Mouse (Mus musculus) G1E (cell line): ENCODE results near the gene Defb43. TPM values are rescaled to one million over a fixed set of nuclear protein-coding genes. Genes with fewer than 3 reads are reported as not detected.

Experiments used
- ATAC-seq: 2 replicates; pipeline ENCODE4 v1.8.0; 2016; ENCODE audit warnings: mild to moderate bottlenecking; ENCODE audit not compliant: insufficient number of reproducible peaks, poor library complexity, low FRiP score, severe bottlenecking; ENCODE audit errors: extremely low read depth
- DNase-seq: peaks from one replicate; pipeline ENCODE4 v3.0.0; 2012; ENCODE audit warnings: low spot score
- H3K27me3 ChIP-seq: 2 replicates; pipeline ENCODE4 v1.6.1; 2012; ENCODE audit warnings: mild to moderate bottlenecking, low read length, inconsistent platforms; ENCODE audit not compliant: insufficient read depth
- H3K36me3 ChIP-seq: replicated peaks from 2 replicates; pipeline ENCODE3; 2012; ENCODE audit warnings: mild to moderate bottlenecking, inconsistent platforms
- H3K4me1 ChIP-seq: 2 replicates; pipeline ENCODE4 v1.6.1; 2012; ENCODE audit warnings: low read depth, low read length, inconsistent platforms, mixed read lengths; ENCODE audit not compliant: insufficient read depth
- H3K4me3 ChIP-seq: 2 replicates; pipeline ENCODE4 v1.5.1; 2012; ENCODE audit warnings: low read depth, mild to moderate bottlenecking, inconsistent platforms, low read length, moderate library complexity, mixed read lengths
- H3K9me3 ChIP-seq: replicated peaks from 2 replicates; pipeline ENCODE4 v1.6.1; 2012; ENCODE audit warnings: inconsistent platforms
- CTCF ChIP-seq: IDR thresholded peaks from 2 replicates; pipeline ENCODE4 v1.5.1; 2012; ENCODE audit warnings: low read depth, low read length, inconsistent platforms, mixed read lengths
- GATA1 ChIP-seq: IDR thresholded peaks from 2 replicates; pipeline ENCODE4 v1.6.1; 2012; ENCODE audit warnings: borderline replicate concordance, low read length, inconsistent platforms, mixed read lengths
- GATA2 ChIP-seq: IDR thresholded peaks from 2 replicates; pipeline ENCODE4 v1.6.1; 2012; ENCODE audit warnings: low read depth, low read length, inconsistent platforms, borderline replicate concordance
- POLR2AphosphoS5 ChIP-seq: IDR thresholded peaks from 2 replicates; pipeline ENCODE4 v1.6.1; 2012; ENCODE audit warnings: low read depth, low read length, inconsistent platforms; ENCODE audit not compliant: insufficient replicate concordance
- TAL1 ChIP-seq: conservative IDR thresholded peaks from 2 replicates; pipeline ENCODE4 v1.6.1; 2012; ENCODE audit warnings: low read depth, low read length, inconsistent platforms, mixed read lengths
- polyA plus RNA-seq: library from polyadenylated mRNA; stranded (reverse); fragments of >175 nt; gene quantifications from 2 replicates; pipeline ENCODE4 v1.2.3, GENCODE M21; 2012
- total RNA-seq, 2 experiments: library from RNA; stranded (forward) in 1 of 2; stranded (reverse) in 1 of 2; fragments of 200-1000 nt in 1 of 2; fragments of >200 nt in 1 of 2; fragmentation: Nextera tagmentation in 1 of 2; gene quantifications; 2 replicates each; pipeline ENCODE4 v1.2.3; 2014 to 2017

The Defb43 gene
- total and polyA plus RNA-seq, 3 experiments, result not detected

- no peak for DNase-seq
- TF ChIP-seq GATA2 (no peak), TAL1 (no peak), GATA1 (no peak), POLR2AphosphoS5 (no peak), CTCF (no peak)
Observed at GRCm38 (mm10) chr14:63060361-63060760, 48.8 kb downstream of the Defb43 start.

DNA sequence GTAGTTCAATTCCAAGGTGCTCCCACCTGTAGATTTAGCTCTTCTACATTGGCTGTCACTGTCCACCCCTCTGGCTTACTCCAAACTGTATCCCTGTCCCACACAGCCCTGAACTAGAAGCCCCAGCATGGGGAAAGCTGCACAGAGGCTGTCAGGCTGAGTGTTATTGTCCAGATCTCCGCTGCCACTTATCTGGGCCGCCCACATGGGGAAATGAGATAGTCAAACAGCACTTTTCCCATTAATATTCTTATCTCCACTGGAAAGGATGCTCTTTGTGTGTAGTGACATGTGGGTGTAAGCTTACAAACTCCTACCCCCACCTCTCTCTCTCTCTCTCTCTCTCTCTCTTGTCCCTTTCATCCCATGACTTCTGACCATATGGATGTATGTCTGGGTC, 50.6 kb downstream of the Defb43 start:
- DNase-seq, result no peak
- no peak overlapping the region for H3K4me3 ChIP-seq
- H3K4me1 ChIP-seq, result peaks cover 20% of the 10 kb centered on the region
- ATAC-seq, result peak; percentile 75
- no peaks in the 10 kb centered on the region for H3K36me3 ChIP-seq
- H3K27me3 ChIP-seq, result peaks cover 21% of the 10 kb centered on the region
- TF ChIP-seq POLR2AphosphoS5 (no peak), GATA1 (no peak), CTCF (no peak), GATA2 (no peak), TAL1 (peak; percentile 54; the same call in 1 of the 2 replicates)
- no peaks in the 10 kb centered on the region for H3K9me3 ChIP-seq

More at GRCm38 (mm10) chr14:63060361-63060760, 48.8 kb downstream of the Defb43 start:
- Histone ChIP-seq H3K4me1 (peaks cover 15% of the 10 kb centered on the region), H3K36me3 (no peaks in the 10 kb centered on the region), H3K4me3 (no peak overlapping the region), H3K27me3 (peaks cover 18% of the 10 kb centered on the region), H3K9me3 (no peaks in the 10 kb centered on the region)
- no peak for ATAC-seq

GRCm38 (mm10) chr14:63065391-63065790, 53.8 kb downstream of the Defb43 start:
- Histone ChIP-seq H3K9me3 (no peaks in the 10 kb centered on the region), H3K36me3 (no peaks in the 10 kb centered on the region), H3K4me1 (peaks cover 30% of the 10 kb centered on the region), H3K27me3 (peaks cover 46% of the 10 kb centered on the region), H3K4me3 (no peak overlapping the region)
- TF ChIP-seq TAL1 (no peak), GATA2 (no peak), GATA1 (no peak), POLR2AphosphoS5 (no peak)
- DNase-seq (no peak), ATAC-seq (no peak)

DNA sequence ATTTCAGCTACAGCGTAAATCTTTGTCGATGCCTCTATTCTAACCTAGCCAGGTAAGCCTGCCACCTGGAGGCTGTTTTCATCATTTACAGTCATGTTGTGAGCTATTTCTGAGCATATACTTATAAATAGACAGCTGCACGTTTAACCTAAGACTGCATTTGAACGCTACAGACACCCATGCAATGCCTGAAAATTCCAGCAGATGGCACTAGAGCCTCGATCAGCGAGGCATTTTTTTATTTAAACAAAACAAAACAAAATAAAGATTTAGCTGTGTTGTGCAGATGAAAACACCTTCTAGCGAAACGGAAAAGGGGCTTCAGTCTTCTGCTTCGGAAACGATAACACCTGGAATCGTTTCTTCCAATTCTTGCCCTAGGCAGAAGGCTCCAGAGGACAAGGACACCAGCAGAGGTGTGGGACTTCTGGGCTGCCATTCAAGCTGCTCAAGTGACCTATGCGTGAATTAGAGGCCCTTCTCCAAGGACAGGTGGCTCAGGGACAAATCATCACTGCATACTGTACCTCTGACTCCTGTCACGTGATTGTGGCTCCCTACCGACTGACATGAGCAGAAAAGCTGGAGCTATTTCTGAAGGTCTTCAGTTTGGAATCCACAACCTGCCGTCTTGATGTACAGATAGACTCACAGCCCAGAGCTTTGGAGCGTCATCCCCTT, 55.2 kb downstream of the Defb43 start:
- no peak overlapping the region for H3K4me3 ChIP-seq
- peaks cover 22% of the 10 kb centered on the region for H3K4me1 ChIP-seq
- no peaks in the 10 kb centered on the region for H3K36me3 ChIP-seq
- TF ChIP-seq CTCF (peak; percentile 85), GATA2 (no peak)
- H3K27me3 ChIP-seq, result peaks cover 47% of the 10 kb centered on the region
- ATAC-seq, result no peak
- no peak for DNase-seq
- H3K9me3 ChIP-seq, result no peaks in the 10 kb centered on the region

Other genes starting within 250 kb of the Defb43 start
- 12.7 and 14.6 TPM in 2 replicates for gene Wdfy2, start 174.1 kb upstream of the Defb43 start, total RNA-seq (2014; fragmentation: Nextera tagmentation)
- 9.8 and 10.3 TPM in 2 replicates for gene Wdfy2, start 174.1 kb upstream of the Defb43 start, total RNA-seq (2017)
- 2.3 and 2.5 TPM in 2 replicates for gene Wdfy2, start 174.1 kb upstream of the Defb43 start, polyA plus RNA-seq
- gene Defb48, start 27.3 kb upstream of the Defb43 start, total RNA-seq (2014; fragmentation: Nextera tagmentation), result not detected in 2 replicates
- not detected in 2 replicates for gene Defb48, start 27.3 kb upstream of the Defb43 start, total RNA-seq (2017)
- gene Defb48, start 27.3 kb upstream of the Defb43 start, polyA plus RNA-seq, result not detected in 2 replicates
- gene Defb47, start 13.7 kb upstream of the Defb43 start, total RNA-seq (2014; fragmentation: Nextera tagmentation), result not detected in 2 replicates
- not detected in 2 replicates for gene Defb47, start 13.7 kb upstream of the Defb43 start, total RNA-seq (2017)
- not detected in 2 replicates for gene Defb47, start 13.7 kb upstream of the Defb43 start, polyA plus RNA-seq
- gene Defb42, start 35.2 kb downstream of the Defb43 start, total RNA-seq (2014; fragmentation: Nextera tagmentation), result not detected in 2 replicates
- 0.05 and 0.06 TPM in 2 replicates for gene Defb42, start 35.2 kb downstream of the Defb43 start, total RNA-seq (2017)
- gene Defb42, start 35.2 kb downstream of the Defb43 start, polyA plus RNA-seq, result not detected in 2 replicates
- gene Defb30, start 38.2 kb downstream of the Defb43 start, total RNA-seq (2014; fragmentation: Nextera tagmentation), result not detected in 2 replicates
- gene Defb30, start 38.2 kb downstream of the Defb43 start, total RNA-seq (2017), result not detected in 2 replicates
- not detected in 2 replicates for gene Defb30, start 38.2 kb downstream of the Defb43 start, polyA plus RNA-seq